Mouse (Mus musculus) E14TG2a.4 (cell line): ENCODE measurements around the gene Slc7a7.

Source experiments
- H3K27me3 ChIP-seq: 2 replicates; pipeline ENCODE4 v1.6.1; 2014; ENCODE audit warnings: low read length, control low read depth; ENCODE audit not compliant: insufficient read depth
- H3K36me3 ChIP-seq: 2 replicates; pipeline ENCODE4 v1.6.1; 2014; ENCODE audit warnings: low read length, control low read depth; ENCODE audit not compliant: insufficient read depth
- H3K4me1 ChIP-seq: replicated peaks from 2 replicates; pipeline ENCODE4 v1.6.1; 2014; ENCODE audit warnings: low read depth, low read length, control low read depth
- H3K4me3 ChIP-seq: replicated peaks from 2 replicates; pipeline ENCODE4 v1.5.1; 2014; ENCODE audit warnings: mild to moderate bottlenecking, low read length
- H3K9me3 ChIP-seq: 2 replicates; pipeline ENCODE4 v1.6.1; 2014; ENCODE audit warnings: low read length, control low read depth
- CTCF ChIP-seq: conservative IDR thresholded peaks from 2 replicates; pipeline ENCODE4 v1.5.1; 2014; ENCODE audit warnings: low read length
- NANOG ChIP-seq: IDR thresholded peaks from 2 replicates; pipeline ENCODE4 v1.6.1; 2014; ENCODE audit warnings: borderline replicate concordance, low read length, mixed read lengths
- POU5F1 ChIP-seq: IDR thresholded peaks from 2 replicates; pipeline ENCODE4 v1.6.1; 2014; ENCODE audit warnings: low read length, borderline replicate concordance

The Slc7a7 gene

DNA sequence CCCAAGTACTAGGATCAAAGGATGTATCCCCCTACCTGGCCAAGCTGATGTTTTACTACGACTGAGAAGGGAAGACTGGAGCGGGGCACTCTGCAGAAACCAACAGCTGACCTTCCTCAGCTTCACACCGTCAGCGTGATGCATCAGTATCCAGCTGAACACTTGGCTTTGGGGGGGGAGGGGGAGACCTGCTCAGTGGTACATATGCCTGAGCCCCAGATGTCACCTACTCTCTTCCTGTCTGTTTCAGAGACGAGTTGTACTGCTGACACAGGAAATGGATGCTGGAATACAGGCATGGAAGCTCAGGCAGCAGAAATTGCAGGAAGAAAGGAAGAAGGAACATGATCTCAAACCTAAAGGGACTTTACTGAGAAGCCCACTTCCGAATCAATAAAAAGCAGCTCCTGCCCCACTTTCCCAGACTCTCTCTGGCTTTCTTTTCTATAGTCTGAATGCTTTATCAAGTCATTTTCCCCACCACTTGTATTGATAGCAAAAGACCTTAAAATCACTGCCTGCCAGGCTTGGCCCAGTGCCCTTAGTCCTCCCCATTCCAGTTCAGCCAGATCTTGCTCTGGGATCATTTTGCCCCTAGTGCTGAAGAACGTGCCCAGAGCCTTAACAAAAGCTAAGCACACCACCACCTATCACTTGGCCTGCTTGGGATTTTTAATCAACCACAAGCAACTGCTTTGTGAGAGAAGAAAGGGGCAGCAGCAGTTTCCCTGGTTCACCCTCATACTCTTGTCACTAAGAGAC, 11.9 kb upstream of the Slc7a7 start:
- Histone ChIP-seq H3K27me3 (peaks cover 17% of the 10 kb centered on the region), H3K36me3 (peaks cover 23% of the 10 kb centered on the region), H3K4me1 (peaks cover 82% of the 10 kb centered on the region), H3K9me3 (no peaks in the 10 kb centered on the region), H3K4me3 (peak overlapping the region; percentile 82; the same call in 1 of the 2 replicates)
- no peak for TF ChIP-seq POU5F1
- no peak for TF ChIP-seq CTCF
- no peak for TF ChIP-seq NANOG

DNA sequence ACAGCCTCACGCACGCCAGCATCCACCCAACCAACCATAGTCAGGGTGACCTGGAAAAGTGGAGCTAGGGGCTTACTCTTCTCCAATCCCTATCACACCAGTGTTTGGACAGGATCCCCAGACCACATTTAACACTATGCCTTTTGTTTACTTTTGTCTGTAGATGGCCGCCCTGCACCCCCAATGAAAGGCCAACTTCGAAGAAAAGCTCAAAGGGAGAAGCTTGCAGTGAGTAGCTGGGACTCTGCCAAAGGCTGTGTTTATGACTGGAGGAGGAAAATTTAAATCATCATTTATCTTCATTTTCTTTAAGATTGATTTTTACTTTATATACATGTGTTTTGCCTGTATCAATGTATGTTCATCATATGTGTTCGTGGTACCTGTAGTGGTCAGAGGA, 10.8 kb upstream of the Slc7a7 start:
- peaks cover 23% of the 10 kb centered on the region for H3K36me3 ChIP-seq
- H3K4me1 ChIP-seq = peaks cover 81% of the 10 kb centered on the region
- TF ChIP-seq NANOG (no peak), POU5F1 (no peak), CTCF (no peak)
- H3K4me3 ChIP-seq = no peak overlapping the region
- H3K9me3 ChIP-seq = no peaks in the 10 kb centered on the region
- H3K27me3 ChIP-seq = peaks cover 17% of the 10 kb centered on the region

DNA sequence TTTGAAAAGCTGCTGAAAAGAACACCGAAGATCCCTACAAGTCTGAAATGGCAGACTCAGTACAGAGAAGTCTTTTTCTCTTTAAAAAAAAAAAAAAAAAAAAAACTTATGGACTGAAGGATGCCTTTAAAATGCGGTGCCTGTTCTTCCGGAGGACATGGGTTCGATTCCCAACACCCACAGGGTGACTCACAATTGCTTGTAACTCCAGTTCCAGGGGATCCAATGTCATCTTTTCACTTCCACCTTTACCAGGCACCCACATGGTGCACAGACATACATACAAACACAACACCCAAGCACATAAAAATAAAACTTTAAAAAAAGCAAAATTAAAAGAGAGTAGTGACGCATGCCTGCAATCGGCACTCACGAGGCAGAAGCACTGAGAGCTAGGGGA, 10.1 kb upstream of the Slc7a7 start:
- Histone ChIP-seq H3K36me3 (peaks cover 23% of the 10 kb centered on the region), H3K9me3 (no peaks in the 10 kb centered on the region), H3K4me3 (peak overlapping the region; percentile 99), H3K4me1 (peaks cover 76% of the 10 kb centered on the region), H3K27me3 (peaks cover 17% of the 10 kb centered on the region)
- TF ChIP-seq NANOG (no peak), POU5F1 (no peak), CTCF (no peak)

DNA sequence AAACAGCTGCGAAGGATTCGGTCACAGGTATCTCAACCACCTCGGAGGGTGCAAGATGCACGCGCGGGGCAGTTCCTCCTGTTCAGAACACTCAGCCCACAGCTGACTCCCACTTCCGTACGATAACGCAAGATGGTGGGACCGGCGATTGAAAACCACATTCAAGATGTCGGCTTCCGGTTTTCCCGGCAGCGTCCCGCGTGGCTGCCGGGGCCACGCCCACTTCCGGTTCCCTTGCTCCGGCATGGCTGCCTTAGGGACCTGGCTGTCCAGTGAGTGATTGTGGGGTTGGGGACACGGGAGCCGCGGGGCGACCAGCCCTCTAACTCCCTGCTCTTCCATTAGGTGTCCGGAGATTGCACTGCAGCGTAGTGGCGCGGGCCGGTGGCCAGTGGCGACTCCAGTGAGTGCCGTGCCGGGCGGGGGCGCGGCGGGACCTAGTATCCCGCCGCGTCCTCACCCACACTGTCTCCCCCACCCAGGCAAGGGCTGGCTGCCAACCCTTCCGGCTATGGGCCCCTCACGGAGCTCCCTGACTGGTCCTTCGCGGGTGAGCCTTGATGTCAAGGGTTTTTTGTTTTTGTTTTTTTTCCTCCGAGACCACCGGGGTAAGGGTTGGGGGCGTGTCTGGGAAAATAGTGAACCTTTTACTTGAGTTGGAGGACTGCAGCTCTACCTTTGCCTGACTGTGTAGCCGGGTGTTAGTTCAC, 9.3 kb upstream of the Slc7a7 start, which contains the start of gene Mrpl52:
Mrpl52 (plus strand) TSS at position 221 of the 710 bp plus-strand sequence.
- Histone ChIP-seq H3K4me1 (peaks cover 70% of the 10 kb centered on the region), H3K36me3 (peaks cover 23% of the 10 kb centered on the region), H3K9me3 (no peaks in the 10 kb centered on the region), H3K27me3 (peaks cover 13% of the 10 kb centered on the region), H3K4me3 (peak within 1 kb of the TSS; percentile 99)
- TF ChIP-seq NANOG = no peak
- no peak for TF ChIP-seq CTCF
- TF ChIP-seq POU5F1 = no peak

DNA sequence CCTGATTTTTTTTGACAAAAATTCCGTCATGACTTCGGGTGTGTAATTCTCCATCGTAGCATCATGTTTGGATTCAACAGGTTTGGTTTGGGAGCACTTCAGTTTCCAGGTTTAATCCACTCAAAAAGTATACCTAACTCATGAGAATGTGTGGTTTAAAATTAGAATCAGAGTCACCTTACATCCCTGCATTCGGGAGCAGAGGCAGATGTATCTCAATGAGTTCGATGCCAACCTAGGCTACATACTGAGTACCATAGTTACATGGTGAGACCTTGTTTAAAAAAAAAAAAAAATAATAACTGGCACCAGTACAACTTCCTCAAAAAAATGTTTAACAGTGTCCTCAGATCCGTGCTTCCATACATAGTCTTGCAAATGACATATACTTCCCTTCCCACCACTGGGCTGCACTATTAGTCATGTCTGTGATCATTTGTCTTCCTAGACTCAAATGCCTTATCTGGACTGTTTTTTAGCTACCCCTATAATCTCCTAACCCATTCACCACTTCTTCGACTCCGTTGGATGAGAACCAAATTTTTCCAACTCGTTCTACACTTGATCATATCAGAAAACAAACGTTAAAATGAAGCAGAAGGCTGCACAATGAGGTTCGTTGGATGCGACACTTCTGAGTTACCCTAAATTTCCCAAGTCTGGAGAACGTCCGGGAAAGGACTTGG, 8.6 kb upstream of the Slc7a7 start:
- Histone ChIP-seq H3K36me3 (peaks cover 23% of the 10 kb centered on the region), H3K4me1 (peaks cover 70% of the 10 kb centered on the region), H3K9me3 (no peaks in the 10 kb centered on the region), H3K27me3 (peaks cover 8% of the 10 kb centered on the region; the same call in 1 of the 2 replicates), H3K4me3 (peak overlapping the region; percentile 99)
- TF ChIP-seq NANOG (no peak), POU5F1 (no peak), CTCF (no peak)

DNA sequence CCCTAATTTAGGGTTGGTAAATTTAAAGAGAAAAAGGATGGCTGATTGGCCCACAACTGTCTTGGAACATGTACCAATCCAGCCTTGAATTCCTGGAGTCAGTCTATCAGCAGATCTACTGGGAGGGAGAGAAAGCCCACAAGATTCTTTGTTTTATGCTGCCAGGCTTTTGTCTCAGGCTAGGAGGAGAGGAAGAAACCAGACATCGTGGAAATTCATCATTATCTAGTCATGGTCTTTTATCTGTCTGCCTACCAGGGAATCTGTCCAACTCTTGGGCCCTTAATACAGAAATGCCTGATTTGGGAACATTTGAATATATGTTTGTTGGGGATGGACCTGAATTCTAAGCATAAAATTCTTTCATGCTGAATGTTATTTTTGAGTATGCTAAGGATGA, 8.0 kb upstream of the Slc7a7 start:
- H3K4me1 ChIP-seq = peaks cover 66% of the 10 kb centered on the region
- no peak for TF ChIP-seq POU5F1
- no peak for TF ChIP-seq NANOG
- no peak for TF ChIP-seq CTCF
- peak overlapping the region; percentile 99 for H3K4me3 ChIP-seq
- peaks cover 23% of the 10 kb centered on the region for H3K36me3 ChIP-seq
- H3K9me3 ChIP-seq = no peaks in the 10 kb centered on the region
- 0 out of 2 replicates have a peak, but pooled peaks cover 2% of the 10 kb centered on the region for H3K27me3 ChIP-seq

DNA sequence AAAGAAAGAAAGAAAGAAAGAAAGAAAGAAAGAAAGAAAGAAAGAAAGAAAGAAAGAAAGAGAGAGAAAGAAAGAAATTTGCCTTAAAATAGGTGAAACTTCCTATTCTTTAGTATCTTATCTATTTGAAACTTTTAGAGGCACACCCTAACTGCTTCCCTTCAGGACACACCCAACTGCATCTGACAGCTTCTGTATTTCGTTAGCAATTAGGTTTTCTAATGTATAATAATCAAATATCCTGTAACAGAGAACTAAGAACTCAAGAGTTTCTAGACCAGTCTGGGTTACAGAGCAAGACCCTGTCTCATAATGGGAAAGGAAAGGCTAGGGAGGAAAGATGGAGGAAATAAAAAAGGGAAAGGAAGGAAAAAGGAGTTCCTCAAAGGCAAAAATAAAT, 7.1 kb upstream of the Slc7a7 start:
- Histone ChIP-seq H3K4me3 (no peak overlapping the region), H3K36me3 (peaks cover 18% of the 10 kb centered on the region), H3K9me3 (no peaks in the 10 kb centered on the region), H3K4me1 (peaks cover 60% of the 10 kb centered on the region), H3K27me3 (no peaks in the 10 kb centered on the region)
- no peak for TF ChIP-seq POU5F1
- no peak for TF ChIP-seq CTCF

DNA sequence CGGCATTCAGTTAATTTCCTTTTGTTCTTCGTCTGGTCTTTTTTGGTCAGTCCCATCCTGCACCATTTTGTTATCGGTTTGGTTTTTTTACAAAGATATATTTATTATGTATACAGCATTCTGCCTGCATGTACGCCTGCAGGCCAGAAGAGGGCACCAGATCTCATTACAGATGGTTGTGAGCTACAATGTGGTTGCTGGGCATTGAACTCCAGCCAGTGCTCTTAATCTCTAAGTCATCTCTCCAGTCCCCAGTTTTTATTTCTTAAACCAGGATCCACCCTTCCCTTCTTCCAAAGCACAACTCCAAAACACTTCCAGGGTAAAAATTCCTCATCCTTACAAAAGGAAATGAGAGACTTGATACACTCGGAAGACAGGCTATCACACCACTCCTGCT, 5.8 kb upstream of the Slc7a7 start:
- Histone ChIP-seq H3K9me3 (no peaks in the 10 kb centered on the region), H3K4me1 (peaks cover 61% of the 10 kb centered on the region), H3K4me3 (no peak overlapping the region), H3K36me3 (peaks cover 6% of the 10 kb centered on the region), H3K27me3 (no peaks in the 10 kb centered on the region)
- TF ChIP-seq POU5F1 = no peak
- TF ChIP-seq CTCF = peak; percentile 71
- no peak for TF ChIP-seq NANOG
